Mouse (Mus musculus): ENCODE data around the gene Gm20517. TPM values are rescaled to one million over a fixed set of nuclear protein-coding genes. Genes with fewer than 3 reads are reported as not detected.

Gene Gm20517
- total and polyA plus RNA-seq, 2 experiments, result 0.31 to 1.9 TPM

DNA sequence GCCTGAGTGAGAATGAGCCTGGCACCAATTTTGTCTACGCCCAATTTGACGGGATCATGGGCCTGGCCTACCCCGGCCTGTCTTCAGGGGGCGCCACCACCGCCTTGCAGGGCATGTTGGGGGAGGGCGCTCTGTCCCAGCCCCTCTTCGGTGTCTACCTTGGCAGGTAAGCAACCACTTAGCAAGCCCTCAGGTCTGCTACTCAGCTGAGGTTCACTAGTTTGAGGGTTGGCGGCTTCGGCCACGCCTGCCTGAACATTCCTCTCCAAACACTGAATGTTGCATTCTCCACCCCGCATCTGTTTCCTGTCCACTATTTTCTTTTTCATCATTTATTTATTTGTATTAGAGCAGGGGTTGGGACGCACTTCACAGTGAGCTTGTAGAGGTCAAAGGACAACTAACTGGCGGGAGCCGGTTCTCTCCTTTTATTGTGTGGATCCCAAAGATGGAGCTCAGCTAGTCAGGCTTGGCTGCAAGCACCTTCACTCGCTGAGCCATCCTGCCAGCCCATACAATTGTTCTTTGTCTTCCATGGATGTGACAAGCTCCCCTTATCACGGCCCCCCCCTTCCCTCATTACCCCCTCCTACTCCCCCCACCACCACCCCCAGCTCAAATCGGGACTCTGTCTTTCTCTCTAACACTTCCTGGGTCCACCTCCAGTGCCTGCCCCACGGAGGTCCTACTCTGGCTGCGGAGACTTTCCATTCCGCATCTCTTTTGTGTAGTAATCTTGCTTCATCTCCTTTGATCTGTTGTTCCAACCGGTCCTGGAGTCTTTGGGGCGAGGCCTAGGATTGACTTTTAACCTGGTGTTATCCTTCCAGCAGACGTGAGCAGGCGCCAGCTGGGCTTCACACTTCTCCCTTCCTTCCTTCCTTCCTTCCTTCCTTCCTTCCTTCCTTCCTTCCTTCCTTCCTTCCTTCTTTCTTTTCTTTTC lies 119.5 kb downstream of the Gm20517 start:
- Histone ChIP-seq H3K36me3 (ENCODE audit: control insufficient read depth, insufficient read depth, low read length) (no peaks in the 10 kb centered on the region), H3K9ac (ENCODE audit: low read depth, low read length) (no peak overlapping the region), H3K4me3 (ENCODE audit: insufficient read depth, low read depth, low read length) (no peak overlapping the region), H3K79me2 (ENCODE audit: control insufficient read depth, insufficient read depth, low read length) (no peaks in the 10 kb centered on the region), H3K27me3 (ENCODE audit: control insufficient read depth, insufficient read depth, low read length) (no peaks in the 10 kb centered on the region), H3K4me1 (ENCODE audit: control insufficient read depth, insufficient read depth, low read length) (no peaks in the 10 kb centered on the region), H3K27ac (replicated peaks; ENCODE audit: insufficient read depth, low read depth, low read length) (no peak overlapping the region)
- no peak for DNase-seq (ENCODE audit: extremely low read depth, low read depth, low spot score)
- TF ChIP-seq POLR2A (IDR thresholded peaks at IDR 0.05; ENCODE audit: extremely low read depth, insufficient read depth, low read length), result no peak
- TF ChIP-seq CTCF (IDR thresholded peaks at IDR 0.05; ENCODE audit: low read depth, low read length), result no peak
- 63% methylated on average over 24 of the region's 24 CpGs for WGBS

Other genes starting within 250 kb of the Gm20517 start
- gene Mrps10, start 242.7 kb upstream of the Gm20517 start, total RNA-seq (2014; rRNA removed), result 33.7 and 38.5 TPM in 2 replicates
- gene Mrps10, start 242.7 kb upstream of the Gm20517 start, polyA plus RNA-seq (2012; rRNA removed), result 33.9 and 35.3 TPM in 2 replicates
- 0.54 TPM in 1 of 2 replicates, not detected in the other for gene Guca1b, start 226.2 kb upstream of the Gm20517 start, total RNA-seq (2014; rRNA removed)
- 0.65 and 0.71 TPM in 2 replicates for gene Guca1b, start 226.2 kb upstream of the Gm20517 start, polyA plus RNA-seq (2012; rRNA removed)
- gene Guca1a, start 211.0 kb upstream of the Gm20517 start, total RNA-seq (2014; rRNA removed), result 0.55 and 2.3 TPM in 2 replicates
- gene Guca1a, start 211.0 kb upstream of the Gm20517 start, polyA plus RNA-seq (2012; rRNA removed), result 2.7 and 2.8 TPM in 2 replicates
- gene AI661453, start 175.0 kb upstream of the Gm20517 start, total RNA-seq (2014; rRNA removed), result 2.4 and 6.2 TPM in 2 replicates
- gene AI661453, start 175.0 kb upstream of the Gm20517 start, polyA plus RNA-seq (2012; rRNA removed), result 5.7 and 6.3 TPM in 2 replicates
- 12.2 and 16.2 TPM in 2 replicates for gene 1700001C19Rik, start 174.2 kb upstream of the Gm20517 start, total RNA-seq (2014; rRNA removed)
- gene 1700001C19Rik, start 174.2 kb upstream of the Gm20517 start, polyA plus RNA-seq (2012; rRNA removed), result 11.7 and 12.2 TPM in 2 replicates
- gene Taf8, start 109.3 kb upstream of the Gm20517 start, total RNA-seq (2014; rRNA removed), result 8.2 and 8.7 TPM in 2 replicates
- gene Taf8, start 109.3 kb upstream of the Gm20517 start, polyA plus RNA-seq (2012; rRNA removed), result 7.8 and 9.6 TPM in 2 replicates
- 16.8 and 23.4 TPM in 2 replicates for gene Ccnd3, start 106.5 kb upstream of the Gm20517 start, total RNA-seq (2014; rRNA removed)
- gene Ccnd3, start 106.5 kb upstream of the Gm20517 start, polyA plus RNA-seq (2012; rRNA removed), result 39.1 and 41.8 TPM in 2 replicates
- gene Bysl, start 97 bp upstream of the Gm20517 start, total RNA-seq (2014; rRNA removed), result 2.5 and 3.4 TPM in 2 replicates
- gene Bysl, start 97 bp upstream of the Gm20517 start, polyA plus RNA-seq (2012; rRNA removed), result 6.7 and 8.1 TPM in 2 replicates
- 14.4 and 15.0 TPM in 2 replicates for gene Med20, start within 50 bp of the Gm20517 start, total RNA-seq (2014; rRNA removed)
- 15.0 and 19.4 TPM in 2 replicates for gene Med20, start within 50 bp of the Gm20517 start, polyA plus RNA-seq (2012; rRNA removed)
- gene Usp49, start 19.1 kb downstream of the Gm20517 start, total RNA-seq (2014; rRNA removed), result 1.2 and 2.1 TPM in 2 replicates
- 2.2 TPM in 2 replicates for gene Usp49, start 19.1 kb downstream of the Gm20517 start, polyA plus RNA-seq (2012; rRNA removed)
- gene Tomm6, start 76.8 kb downstream of the Gm20517 start, total RNA-seq (2014; rRNA removed), result 30.6 and 37.5 TPM in 2 replicates
- 97.6 and 101 TPM in 2 replicates for gene Tomm6, start 76.8 kb downstream of the Gm20517 start, polyA plus RNA-seq (2012; rRNA removed)
- gene Frs3, start 77.4 kb downstream of the Gm20517 start, total RNA-seq (2014; rRNA removed), result 1.7 and 1.9 TPM in 2 replicates
- gene Frs3, start 77.4 kb downstream of the Gm20517 start, polyA plus RNA-seq (2012; rRNA removed), result 6.5 and 7.1 TPM in 2 replicates
- 0.09 and 0.27 TPM in 2 replicates for gene Gm21981, start 82.9 kb downstream of the Gm20517 start, total RNA-seq (2014; rRNA removed)
- 0.36 and 0.46 TPM in 2 replicates for gene Gm21981, start 82.9 kb downstream of the Gm20517 start, polyA plus RNA-seq (2012; rRNA removed)
- gene Prickle4, start 83.1 kb downstream of the Gm20517 start, total RNA-seq (2014; rRNA removed), result 1.9 and 2.0 TPM in 2 replicates
- gene Prickle4, start 83.1 kb downstream of the Gm20517 start, polyA plus RNA-seq (2012; rRNA removed), result 7.9 and 9.9 TPM in 2 replicates
- 0.20 TPM in 1 of 2 replicates, not detected in the other for gene Pgc, start 115.3 kb downstream of the Gm20517 start, total RNA-seq (2014; rRNA removed)
- 0.26 and 0.37 TPM in 2 replicates for gene Pgc, start 115.3 kb downstream of the Gm20517 start, polyA plus RNA-seq (2012; rRNA removed)
- gene Tfeb, start 125.4 kb downstream of the Gm20517 start, total RNA-seq (2014; rRNA removed), result 5.7 and 8.1 TPM in 2 replicates
- 15.7 and 16.6 TPM in 2 replicates for gene Tfeb, start 125.4 kb downstream of the Gm20517 start, polyA plus RNA-seq (2012; rRNA removed)
- 0.65 and 0.67 TPM in 2 replicates for gene Mdfi, start 223.1 kb downstream of the Gm20517 start, total RNA-seq (2014; rRNA removed)
- gene Mdfi, start 223.1 kb downstream of the Gm20517 start, polyA plus RNA-seq (2012; rRNA removed), result 1.8 and 2.9 TPM in 2 replicates

All from liver, adult 2 months (tissue).